Mouse (Mus musculus): ENCODE measurements at regions not wholly inside any gene's neighbourhood (a gene's known extent, or its start where the extent isn't known, plus 50 kb on each side); places are given as distances from the start of the nearest gene placed in this dataset.

DNA sequence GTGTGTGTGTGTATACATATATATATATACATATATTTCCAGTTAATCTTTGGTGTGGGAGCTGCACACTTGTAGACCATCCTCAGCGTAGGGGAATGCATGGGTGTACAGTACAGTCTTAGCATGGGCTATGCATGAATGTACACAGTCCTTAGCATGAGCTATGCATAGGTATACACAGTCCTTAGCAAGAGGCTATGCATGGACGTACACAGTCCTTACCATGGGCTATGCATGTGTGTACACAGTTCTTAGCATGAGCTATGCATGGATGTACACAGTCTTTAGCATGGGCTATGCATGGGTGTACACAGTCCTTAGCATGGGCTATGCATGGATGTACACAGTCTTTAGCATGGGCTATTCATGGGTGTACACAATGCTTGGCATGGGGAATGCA is 70.5 kb downstream of the Rchy1 start:
- no peak for DNase-seq

DNA sequence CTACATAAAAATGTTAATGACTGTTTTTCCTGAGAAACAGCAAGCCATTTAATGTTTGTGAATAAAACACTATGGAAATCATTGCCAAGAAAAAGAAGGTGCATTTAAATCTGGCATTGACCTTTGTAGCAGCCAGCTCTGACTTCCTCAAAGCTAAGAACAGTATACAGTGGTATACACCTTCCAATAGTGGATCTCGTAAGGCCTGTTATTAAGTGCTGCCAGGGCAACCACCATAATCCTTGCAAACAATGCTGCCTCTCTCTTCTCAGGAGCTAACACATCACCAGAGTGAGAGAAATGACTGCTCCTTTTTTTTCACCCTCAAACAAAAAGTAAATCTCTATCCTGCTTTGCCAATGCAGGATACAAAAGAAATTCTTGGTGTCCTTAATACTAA is 81.1 kb downstream of the Rchy1 start:
- no peak for DNase-seq

DNA sequence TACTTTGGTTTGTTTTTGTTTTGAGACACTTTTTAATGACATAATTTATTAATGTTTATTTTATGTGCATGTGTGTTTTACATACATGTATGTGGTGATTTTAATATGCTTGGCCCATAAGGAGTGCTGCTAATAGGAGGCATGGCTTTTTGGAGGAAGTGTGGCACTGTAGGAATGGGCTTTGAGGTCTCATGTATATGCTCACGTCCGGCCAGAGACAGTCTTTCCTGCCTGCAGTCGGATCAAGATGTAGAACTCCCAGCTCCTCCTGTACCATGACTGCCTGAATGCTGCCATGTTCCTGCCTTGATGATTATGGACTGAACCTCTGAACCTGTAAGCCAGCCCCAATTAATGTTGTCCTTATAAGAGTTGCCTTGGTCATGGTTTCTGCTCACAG is 82.6 kb downstream of the Rchy1 start:
- DNase-seq, result no peak

DNA sequence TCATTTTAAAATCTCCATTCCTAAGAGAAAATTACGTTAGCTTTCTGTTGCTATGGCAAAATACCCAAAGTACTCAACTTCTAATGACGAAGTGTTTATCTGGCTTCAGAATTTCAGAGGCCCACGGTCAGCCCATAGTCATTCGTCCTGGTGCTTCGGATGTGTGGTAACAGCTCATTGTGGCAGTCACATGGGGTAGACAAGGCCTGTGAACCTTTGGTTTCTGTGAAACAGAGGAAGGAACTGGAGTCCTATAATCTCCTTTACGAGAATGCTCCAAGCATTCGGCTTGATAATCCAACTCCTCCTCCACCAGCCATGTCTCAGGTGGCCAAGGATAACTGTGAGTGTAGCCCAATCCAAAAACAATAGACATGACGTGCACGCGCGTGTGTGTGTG is 84.2 kb downstream of the Rchy1 start:
- DNase-seq, result no peak

DNA sequence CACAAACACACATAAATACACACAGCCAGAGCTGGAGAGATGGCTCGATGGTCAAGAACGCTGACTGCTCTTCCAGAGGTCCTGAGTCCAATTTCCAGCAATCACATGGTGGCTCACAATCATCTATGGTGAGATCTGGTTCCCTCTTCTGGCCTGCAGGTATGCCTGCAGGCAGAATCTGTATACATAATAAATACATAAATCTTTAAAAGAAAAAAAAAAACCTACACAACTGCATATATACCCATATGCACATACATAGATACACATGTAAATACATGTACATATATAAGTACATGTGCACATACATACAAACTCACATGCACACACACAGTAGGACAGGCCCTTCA is 86.2 kb downstream of the Rchy1 start:
- no peak for DNase-seq

DNA sequence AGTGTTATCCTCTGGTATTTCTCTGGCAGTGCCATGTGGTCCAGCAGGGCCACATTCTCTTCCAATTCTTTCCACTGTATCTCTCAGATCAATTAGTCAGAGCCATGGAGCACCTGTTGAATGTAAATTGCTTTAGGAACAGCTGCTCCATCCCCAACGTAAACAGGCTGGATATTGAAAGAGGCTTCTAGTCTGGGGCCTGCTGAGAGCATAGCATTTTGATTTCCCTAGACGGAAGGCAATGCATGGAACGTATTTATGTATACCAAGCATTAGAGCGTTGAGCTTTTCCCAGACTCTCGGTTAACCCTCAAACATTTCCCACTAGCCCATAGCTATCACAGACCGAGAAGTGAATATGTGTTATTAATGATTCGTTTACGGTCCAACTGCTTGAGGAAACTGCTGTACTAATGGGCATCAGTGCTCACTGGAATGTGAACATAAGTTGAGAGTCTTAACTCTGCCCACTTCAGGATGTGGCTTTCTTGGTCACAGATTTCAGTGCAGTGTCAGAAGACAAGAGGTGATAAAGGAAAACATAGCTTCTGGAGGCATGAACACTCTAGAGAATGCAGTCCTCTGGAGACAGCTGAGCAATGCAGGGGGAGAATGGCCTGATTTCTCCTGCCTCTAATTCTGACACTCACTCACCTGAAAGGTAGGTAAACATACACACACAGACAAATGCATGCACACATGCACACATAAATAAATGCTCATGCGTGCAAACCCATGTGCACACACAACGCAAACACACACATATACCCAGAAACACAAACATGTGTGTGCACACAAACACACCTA is 86.8 kb downstream of the Rchy1 start:
- no peak for DNase-seq

DNA sequence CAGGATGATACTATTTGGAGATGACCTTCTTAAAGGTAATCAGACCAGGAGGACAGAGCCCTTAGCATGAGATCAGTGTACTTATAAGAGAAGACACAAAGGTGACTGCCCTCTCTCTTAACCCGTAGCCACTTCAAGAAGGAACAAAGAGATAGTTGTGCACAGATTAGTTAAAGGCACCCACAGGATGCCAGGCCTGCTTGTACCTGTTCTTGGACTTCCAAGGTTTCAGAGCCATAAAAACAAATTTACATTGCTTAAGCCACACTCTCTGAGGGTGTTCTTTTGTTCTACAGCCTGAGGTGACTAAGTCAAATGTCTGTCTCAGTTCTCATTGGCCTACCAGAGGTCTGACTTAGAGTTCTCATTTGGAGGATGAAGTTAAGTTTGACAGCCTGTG is 90.1 kb downstream of the Rchy1 start:
- DNase-seq, result no peak

DNA sequence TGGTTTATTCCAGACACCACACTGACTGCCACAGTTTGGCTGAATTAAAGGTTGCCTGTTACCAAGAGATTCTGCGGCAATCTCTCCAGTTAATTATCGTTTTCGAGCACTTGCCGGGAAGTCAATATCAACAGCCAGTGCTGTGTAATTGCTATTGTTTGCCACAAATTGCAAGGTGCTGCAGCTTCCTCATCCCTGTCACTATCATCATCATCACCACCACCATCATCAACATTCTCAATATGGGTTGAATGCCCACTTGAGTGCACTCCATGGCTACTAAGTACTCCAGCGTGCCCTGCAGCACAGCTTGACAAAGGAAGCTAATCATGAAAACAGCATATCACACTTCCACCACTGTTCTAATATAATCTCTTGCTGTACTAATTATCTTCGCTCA is 93.1 kb downstream of the Rchy1 start:
- DNase-seq, result no peak

DNA sequence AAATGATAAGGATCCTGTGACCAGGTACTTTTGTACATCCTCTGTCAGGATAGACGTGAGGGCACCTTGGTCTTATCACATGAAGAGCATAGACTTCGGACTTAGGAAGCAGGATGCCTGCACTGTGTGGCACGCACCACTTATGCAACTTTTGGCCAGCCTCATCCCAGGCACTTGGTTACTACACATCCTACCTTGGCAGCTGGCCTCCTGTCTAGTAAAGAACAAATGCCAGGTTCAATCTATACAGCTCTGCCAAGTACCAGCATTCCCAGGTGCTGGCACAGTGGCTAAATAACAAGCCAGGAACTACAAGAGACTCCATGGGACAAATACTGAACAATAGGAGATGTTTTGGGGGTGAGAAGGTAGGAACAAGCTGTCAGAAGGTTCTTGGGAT is 96.7 kb downstream of the Rchy1 start:
- DNase-seq, result no peak

DNA sequence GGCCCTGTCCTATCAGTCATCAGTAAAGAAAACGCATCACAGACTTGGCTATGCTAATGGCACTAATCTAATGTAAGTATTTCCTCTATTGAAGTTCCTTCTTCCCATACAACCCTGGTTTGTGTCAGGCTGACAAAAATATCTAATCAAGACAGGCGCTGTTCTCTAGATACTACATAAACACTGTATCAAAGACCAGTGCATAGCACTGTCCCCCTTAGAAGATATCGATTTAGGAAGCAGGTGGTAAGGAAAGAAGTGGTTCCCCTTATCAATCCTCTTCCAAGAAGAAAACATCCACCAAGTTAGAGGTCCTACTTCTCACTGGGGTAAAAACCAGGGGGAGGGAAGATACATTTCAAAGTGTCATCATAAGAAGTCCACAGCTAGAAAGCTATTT is 97.5 kb downstream of the Rchy1 start:
- DNase-seq, result no peak

DNA sequence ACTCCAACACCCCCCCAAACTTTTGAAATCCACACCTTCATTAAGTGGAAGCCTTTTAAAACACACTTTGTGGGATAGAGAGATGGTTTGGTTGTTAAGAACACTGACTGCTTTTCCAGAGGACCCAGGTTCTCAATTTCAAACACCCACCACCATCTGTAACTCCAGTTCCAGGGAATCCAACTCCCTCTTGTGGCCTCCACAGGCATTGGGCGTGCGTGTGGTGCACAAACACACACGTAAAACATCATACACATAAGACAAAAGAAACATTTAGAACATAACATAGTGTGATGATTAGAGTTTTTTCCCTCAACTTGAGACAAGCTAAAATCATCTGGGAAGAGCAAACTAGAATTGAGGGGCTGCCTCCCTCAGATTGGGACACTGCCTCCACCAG is 100.0 kb downstream of the Rchy1 start:
- no peak for DNase-seq

DNA sequence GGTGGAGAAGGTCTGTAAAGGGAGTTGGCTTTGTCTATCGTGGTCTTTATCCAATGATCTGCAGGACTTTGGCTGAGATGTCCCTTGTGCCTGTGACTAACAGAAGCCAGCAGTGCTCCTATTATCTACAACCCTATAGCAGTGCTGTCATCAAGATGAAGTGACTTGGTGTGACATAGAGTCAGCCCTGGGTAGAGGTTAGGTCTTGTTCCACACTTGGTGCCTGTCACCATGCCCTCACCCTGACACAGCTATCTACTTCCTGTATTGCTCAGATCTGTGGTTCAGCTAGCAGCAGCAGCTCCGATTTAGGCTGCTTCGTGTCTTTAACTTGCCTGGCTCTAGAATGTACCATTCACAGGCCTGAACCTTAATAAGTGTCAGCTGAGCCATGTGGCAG is 100.6 kb downstream of the Rchy1 start:
- DNase-seq, result no peak

DNA sequence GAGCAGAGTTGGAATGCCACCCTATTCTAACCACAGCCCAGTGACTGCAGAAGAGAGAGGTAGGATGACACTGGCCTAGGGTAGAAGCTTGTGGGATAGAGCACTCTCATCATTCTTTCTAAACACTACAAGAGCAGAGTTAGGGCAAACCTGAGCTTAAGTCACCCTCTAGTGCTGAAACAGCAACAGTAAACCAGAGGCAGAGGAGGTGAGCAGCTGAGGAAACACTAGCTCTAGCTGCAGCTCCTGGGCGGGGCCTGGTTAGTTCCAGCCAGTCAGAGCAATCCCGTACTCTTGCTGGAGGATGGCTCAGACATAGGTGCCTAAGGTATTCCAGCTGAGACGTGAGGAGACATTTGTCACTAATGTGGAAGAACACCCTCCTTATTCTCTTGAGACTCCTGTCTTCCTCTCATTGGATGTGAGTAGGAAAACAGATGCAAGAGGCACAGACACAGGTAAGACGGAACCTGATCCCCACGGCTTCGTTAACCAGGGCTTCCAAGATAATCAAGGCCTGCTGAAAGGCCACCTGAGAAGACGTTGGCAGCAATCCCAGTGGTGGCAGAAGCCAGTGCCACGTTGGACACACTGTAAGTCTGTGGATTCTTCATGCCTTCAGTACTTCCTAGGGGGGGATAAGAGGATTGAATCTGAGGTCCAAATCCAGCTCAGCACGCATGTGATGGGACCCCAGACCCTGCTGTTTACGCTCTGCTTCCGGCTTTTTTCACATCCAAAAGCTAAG is 101.3 kb downstream of the Rchy1 start:
- DNase-seq, result peak; percentile 9

DNA sequence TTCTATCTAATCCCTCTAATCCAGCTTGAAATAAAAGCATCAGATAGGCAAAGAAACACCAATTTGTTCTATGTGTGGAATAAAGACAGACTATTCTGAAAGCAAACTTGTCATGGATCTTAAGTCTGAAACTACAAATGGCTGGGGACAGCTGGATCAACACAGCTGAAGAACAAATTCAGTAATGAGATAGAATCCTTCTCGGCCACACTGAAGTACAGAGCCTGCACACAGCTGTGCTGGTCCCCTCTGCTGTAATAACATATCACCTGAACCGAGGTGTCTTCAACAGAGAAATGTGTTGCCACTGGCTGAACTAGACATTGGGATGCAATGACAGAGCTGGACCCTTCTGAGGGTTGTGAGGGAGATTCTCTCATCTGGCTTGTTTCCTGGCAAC is 102.4 kb downstream of the Rchy1 start:
- DNase-seq, result no peak

DNA sequence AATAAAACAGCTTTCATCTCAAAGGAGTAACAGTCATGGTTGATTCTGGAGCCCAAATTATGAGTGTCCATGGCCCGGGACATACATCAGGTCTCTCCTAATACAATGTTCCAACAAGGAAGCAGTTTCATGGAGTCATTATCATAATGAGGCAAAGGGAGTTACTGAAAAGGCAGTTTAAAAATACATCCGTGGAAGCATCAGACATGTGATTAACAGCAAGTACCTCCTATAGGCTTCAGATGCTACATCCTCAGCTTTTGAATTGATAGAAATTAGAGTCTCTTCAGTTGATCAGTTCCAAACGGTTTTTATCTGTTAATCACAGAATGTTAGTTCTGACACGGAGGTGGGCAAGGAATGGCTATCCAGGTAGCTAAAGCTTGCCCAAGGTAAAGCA is 110.5 kb downstream of the Rchy1 start:
- DNase-seq, result no peak

DNA sequence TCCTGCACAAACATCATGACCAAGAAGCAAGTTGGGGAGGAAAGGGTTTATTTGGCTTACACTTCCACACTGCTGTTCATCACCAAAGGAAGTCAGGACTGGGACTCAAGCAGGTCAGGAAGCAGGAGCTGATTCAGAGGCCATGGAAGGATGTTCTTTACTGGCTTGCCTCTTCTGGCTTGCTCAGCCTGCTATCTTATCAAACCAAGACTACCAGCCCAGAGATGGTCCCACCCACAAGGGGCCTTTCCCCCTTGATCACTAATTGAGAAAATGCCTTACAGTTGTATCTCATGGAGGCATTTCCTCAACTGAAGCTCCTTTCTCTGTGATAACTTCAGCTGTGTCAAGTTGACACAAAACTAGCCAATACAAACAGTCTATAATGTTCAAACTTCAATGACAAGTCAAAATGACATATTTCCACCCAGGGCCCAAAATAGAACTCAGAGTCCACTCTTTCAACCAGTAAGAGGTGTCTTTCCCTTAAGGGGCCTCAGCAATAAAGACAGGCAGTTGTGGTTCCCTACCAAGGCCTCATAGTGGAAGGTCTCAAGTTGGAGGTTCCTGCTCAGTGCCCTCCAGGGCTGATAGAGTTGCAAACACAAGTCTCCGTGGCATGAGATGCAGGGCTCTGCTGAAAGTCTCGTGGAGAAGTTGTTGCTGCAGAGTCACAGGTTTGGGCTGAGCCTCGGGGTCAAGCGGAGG is 111.9 kb downstream of the Rchy1 start:
- DNase-seq, result peak; percentile 32

DNA sequence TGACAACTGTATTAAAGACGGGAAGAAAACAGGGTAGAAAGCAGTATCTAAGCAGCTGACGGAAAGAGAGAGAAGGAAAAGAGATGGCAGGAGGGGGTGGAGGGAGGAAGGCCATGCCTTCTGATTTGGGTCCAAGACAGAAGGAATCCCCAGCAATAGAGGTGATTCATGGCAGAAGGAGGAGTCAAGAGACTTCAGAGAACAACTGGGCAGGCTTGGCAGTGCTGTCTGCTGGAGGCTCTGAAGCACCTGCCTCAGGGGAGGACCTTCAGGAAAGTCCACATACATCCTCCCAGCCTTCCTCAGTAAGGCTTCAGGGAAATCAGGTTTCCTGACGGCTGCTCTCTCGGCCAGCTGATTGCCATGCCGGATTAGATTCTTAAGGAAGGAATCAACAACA is 112.4 kb downstream of the Rchy1 start:
- peak; percentile 45 for DNase-seq

DNA sequence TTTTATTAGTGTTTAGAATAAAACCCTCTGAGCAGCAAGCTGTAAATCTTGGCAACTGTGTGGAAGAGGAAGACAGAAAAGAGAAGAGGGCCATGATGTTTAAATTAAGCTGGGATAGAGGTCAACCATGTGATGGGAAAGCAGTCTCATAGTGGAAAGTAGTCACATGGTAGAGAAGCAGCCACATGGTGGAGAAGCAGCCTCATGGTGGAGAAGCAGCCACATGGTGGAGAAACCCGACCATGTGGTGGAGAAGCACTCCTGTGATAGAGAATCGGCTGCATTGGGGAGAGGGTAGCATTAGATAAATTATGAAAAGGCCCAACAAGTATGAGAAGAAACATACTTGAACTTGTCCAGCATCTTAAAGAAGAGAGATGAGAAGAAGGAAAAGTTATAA is 113.3 kb downstream of the Rchy1 start:
- DNase-seq, result peak; percentile 20

DNA sequence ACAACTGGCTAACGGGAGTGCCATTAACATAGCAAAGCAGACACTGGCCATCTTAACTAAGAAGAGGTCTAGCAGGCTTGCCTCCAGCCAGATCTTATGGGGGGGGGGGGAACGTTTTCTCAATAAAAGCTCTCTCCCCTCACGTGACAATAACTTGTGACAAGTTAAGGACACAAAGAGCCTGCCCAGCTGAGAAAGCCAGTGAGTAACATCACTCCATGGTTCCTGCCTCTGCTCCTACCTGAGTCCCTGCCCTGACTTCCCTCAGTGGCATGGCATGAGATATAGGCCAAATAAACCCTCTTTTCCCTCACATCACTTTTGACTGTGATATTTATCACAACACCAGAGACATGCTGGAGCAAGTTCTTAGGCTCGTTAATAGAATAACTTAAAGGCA is 113.8 kb downstream of the Rchy1 start:
- DNase-seq, result no peak

DNA sequence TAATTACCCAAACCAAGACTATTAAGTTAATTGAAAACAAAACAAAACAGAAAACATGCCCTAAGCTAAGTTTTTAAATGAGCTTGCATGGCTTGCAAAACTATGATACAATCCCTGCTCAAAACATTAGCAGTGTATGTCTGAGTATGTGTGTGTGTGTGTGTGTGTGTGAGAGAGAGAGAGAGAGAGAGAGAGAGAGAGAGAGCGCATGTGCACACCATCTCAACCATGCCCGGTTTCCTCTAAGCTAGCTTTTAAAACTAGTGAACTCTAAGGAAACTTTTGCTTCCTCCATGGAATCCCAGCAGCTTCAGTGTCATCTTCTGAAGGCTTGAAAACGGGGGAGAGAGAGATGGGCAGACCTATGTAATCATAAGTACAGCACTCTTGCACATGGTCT is 114.3 kb downstream of the Rchy1 start:
- DNase-seq, result no peak

DNA sequence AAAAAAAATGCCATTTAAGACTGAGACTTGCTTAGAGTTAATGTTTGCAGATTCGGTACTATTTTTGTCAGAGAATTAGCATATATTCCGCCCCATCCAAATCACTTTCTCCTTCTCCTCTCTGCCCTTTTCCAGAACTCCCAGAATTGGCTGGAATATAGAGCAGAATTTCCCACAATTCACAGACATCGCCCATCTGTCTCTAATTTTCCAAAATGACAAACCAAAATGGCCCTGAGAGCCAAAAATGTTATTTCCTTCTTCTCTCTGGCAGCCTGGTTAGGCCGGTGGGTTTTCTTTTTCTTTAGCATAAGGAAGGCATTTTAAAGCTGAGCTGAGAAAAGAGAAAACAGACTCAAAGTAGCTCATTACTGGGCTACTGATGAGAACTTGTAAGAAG is 119.8 kb downstream of the Rchy1 start:
- DNase-seq, result no peak

DNA sequence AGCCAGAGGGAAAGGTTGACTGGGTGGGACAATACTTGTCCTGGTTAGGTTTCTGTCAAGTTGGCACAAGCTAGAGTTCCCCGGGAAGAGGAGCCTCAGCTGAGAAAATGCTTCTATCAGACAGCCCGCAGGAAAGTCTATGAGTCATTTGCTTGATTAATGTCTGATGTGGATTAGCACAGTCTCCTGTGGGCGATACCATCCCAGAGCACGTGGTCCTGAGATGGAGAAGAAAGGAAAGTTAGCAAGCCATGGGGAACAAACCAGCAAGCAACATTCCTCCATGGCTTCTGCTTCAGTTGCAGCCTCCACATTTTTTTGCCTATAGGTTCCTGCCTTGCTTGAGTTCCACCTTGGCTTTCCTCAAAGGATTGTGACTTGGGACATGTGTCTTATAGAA is 121.8 kb downstream of the Rchy1 start:
- DNase-seq, result no peak

DNA sequence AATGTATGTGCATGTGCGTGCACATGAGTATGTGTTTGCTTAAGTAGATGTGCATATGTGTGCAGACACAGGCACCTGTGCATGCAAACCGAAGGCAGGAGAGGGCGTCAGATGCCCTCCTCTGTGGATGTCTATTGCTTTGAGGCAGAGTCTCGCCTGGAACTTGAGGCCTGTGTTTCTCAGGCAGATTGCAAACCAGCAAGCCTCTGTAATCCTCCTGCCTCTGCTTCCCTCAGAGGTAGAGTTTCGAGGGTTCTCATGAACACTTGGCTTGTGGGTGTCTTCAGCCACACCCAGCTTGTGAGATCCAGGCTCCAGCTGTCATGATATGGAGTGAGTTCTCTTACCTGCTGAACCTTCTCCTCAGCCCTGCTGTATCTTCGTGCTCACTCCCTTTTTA is 134.4 kb downstream of the Rchy1 start:
- no peak for DNase-seq

DNA sequence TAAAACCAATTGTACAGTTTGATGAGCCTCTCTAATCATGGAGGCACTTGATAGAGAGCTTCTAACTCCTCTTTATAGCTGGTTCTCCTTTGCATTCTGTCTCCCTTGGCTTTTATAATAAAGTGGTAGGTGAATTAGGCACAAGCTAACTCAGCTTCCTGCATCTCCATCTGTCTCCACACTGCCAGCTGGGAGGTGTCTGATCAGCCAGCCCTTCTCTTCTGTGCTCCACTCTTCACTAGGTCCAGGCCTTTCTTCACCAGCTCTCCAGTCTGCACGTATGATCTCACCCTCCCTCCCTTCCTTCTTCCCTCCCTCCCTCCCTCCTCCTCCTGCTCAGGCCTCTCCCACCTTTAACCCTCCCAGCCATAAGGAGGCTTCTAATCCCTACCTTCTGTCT is 136.2 kb downstream of the Rchy1 start:
- no peak for DNase-seq
